Mouse (Mus musculus) left cerebral cortex, postnatal 36 days (tissue): ENCODE results near the gene Grin3b. TPM values are rescaled to one million over a fixed set of nuclear protein-coding genes. Genes with fewer than 3 reads are reported as not detected.
"Not testable (repeated sequence)": the region's sequence is repeated elsewhere in the genome, so short reads cannot be mapped to it uniquely, and the experiment has no call there.

ENCODE experiments used
- DNase-seq, 2 experiments: peaks; one replicate each; pipeline ENCODE4 v3.0.0; 2021 to 2022; ENCODE audit warnings: low spot score in 2 of 2, mixed read lengths in 1 of 2
- intact Hi-C: fragments of 180-260 bp; cut with DNase I; formaldehyde crosslinking; loops from one replicate; pipeline ENCODE4 v1.15.1; 2025
- total RNA-seq, 2 experiments: library from RNA; stranded (reverse); gene quantifications; 2 replicates each; pipeline ENCODE4 v1.2.3; 2021

The Grin3b gene
- total RNA-seq, 2 experiments from 2014 or later, result 0.10 TPM; not detected in 1

DNA sequence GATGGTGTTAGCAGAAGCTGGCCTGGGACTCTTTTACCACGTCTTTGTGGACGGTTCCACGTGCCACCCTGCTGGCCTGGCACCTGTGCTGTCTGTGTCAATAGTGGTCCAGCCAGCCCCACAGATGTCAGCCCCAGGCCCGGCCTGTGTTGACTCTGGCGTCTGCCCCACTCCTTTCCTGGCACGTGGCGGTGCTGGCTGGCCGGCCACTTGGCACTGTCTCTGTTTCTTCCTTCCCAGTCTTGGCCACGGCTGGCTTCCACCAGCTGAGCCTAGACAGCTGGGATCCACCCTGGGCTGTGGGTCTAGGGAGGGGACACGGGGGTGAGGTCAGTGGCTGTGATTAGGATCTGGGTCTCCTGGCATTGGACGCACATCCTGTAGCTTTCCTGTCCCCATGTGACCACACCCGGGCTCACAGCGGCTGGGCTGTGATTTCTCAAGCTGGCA is 36.2 kb upstream of the Grin3b start:
- DNase-seq, result peak; percentile 60 to 65
- intact Hi-C loops, result no loop called here

DNA sequence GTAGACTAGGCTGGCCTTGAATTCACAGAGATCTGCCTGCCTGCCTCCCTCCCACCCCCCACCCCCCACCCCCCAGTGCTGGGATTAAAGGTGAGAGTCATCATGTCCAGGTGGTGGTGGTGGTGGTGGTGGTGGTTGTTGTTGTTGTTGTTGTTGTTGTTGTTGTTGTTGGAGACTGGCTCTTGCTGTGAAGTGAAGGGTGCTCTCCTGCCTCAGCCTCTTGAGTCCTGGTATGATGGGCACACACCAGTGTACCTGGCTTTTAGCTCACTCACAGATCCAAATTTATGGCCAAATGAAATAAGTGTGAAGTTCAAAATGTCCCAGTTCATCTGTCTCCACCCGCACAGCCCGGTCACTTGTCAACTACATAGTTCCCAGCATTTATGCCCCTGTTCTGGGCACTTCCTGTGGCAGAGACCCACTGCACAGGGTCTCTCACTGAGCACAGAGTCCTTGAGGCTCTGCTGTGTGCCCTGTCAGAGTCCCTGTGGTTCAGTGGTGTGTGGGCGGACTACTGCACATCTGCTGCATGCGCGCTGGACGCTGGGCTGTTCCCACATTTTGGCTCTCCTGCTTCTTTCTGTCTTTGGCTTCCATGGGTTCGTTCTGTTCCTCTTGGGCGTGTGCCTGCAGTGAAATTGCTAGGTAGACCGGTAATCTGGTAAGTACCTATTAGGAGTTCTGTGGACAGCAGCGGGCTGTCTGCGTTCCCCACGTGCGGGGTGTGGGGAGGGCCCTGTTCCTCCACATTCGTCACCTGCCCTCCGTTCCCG is 35.5 kb upstream of the Grin3b start:
- intact Hi-C loops, result no loop called here
- DNase-seq, result no peak

- intact Hi-C loops, result no loop called here
- DNase-seq, result no peak
These were observed 34.1 kb upstream of the Grin3b start for GRCm38 (mm10) chr10:79936284-79936910.

- intact Hi-C loops, result no loop called here
- no peak for DNase-seq
These were observed 33.5 kb upstream of the Grin3b start for GRCm38 (mm10) chr10:79936911-79937441.

DNA sequence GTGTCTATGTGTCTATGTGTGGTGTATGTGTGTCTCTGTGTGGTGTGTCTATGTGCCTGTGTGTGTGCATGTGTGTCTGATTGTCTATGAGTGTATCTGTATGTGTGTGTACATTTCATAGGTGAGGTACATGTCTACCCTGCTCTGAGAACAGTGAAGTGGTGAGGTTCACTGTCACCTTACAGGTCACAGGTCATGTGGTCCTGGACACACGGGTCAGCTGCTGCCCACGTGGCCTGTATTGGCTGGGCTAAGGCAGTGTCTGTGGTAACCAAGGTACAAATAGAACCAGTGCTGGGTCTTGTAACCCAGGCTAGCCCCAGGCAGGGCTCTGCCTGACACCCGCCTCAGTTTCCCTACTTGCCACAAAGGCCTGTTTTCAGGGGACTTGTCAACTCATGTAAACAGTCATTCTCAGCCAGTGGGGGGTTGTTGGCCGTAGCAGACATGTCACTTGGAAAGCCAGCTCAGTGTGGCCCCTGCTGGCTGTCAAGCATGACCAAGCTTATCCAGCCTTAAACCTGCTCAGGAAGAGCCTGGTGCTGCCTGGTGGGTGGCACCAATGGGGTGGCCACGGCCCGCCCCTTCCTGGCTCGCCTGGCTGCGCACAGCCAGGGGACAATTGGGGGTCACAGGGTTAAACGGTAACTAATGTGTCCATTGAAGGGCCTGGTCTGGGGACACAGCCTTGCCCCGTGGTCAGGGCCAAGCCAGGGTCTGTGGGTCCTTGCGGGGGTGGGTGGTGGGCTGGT is 32.6 kb upstream of the Grin3b start:
- intact Hi-C loops, result no loop called here
- no peak for DNase-seq

GRCm38 (mm10) chr10:79940749-79941148 is 29.8 kb upstream of the Grin3b start:
- intact Hi-C loops, result no loop called here

GRCm38 (mm10) chr10:79942988-79943387 is 27.5 kb upstream of the Grin3b start:
- no peak for DNase-seq
- intact Hi-C loops, result no loop called here

More at GRCm38 (mm10) chr10:79940749-79941148, 29.8 kb upstream of the Grin3b start:
- no peak for DNase-seq

DNA sequence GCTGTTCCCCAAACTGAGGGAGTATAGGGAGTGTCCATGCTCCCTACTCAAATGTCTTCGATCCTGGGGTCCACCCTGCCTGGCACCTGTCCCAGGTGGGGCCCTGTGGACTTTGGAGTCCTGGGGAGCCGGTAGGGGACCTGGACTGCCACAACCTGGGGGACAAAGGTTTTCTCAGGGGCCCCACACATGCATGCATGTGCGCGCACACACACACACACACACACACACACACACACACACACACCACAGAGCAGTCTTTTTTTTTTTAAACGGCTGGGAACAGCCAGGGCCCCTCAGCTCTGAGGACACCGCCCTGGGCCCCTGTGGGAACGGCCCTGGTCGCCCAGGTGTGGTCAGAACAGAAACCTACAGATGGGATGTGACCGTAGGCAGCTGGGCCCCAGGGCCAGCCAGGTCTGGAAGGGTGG is 27.0 kb upstream of the Grin3b start:
- DNase-seq, result no peak
- intact Hi-C loops, result no loop called here

- no peak for DNase-seq
These were observed 24.8 kb upstream of the Grin3b start for GRCm38 (mm10) chr10:79945507-79946234.

GRCm38 (mm10) chr10:79946752-79947322 is 23.7 kb upstream of the Grin3b start:
- no peak for DNase-seq
- intact Hi-C loops, result no loop called here

More at GRCm38 (mm10) chr10:79945507-79946234, 24.8 kb upstream of the Grin3b start:
- intact Hi-C loops, result no loop called here

DNA sequence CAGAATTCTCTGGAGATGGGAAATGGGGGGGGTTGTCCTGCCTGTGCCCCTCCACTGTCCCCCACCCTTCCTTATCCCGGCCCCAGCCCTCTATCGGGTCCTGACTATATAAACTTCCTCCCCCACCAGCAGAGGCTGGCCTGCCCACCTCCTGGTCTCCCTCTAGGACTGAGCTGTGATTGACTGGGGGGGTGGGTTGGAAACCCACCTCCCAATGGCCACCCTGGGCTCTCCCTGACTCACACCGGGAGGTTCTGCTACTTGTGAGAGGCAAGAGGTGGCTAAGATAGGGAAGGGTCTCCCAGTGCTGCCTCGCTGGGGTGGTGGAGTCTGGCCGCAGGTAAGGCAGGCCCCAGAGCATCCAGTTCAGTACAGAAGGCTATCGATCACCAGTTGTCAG is 23.0 kb upstream of the Grin3b start:
- intact Hi-C loops, result no loop called here
- DNase-seq, result no peak

DNA sequence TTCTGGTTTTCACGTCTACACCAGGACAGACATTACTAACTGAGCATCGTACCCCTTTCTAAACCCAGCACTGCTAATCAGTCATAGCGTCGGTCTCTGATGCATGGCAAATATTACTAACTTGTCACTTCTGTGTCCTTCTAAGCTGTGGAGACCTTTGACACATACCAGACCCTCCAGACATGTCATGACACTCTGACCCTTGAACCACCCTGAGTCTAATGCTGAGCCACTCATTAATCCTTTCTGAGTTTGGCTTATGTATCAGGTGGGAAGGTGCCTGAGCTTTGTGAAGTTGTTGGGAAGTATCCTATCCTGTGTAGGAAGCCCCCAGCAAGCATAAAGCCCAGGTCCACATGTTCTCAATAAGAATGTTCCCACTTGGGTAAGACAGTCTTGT is 20.6 kb upstream of the Grin3b start:
- intact Hi-C loops, result no loop called here
- DNase-seq, result no peak

DNA sequence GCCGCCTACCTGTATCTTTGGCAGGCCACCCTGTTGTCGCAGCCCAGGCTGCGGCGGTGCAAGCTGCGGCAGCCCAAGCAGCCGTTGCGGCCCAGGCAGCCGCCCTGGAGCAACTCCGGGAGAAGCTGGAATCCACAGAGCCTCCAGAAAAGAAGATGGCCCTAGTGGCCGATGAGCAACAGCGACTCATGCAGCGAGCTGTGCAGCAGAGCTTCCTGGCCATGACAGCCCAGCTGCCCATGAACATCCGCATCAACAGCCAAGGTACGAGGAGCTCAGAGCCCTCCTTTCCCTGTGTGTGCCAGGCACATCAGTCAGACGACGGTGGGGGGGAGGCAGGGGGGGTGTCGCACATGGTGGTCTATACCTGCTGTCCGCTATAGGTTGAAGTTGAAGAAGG is 19.9 kb upstream of the Grin3b start:
- DNase-seq, result no peak
- intact Hi-C loops, result no loop called here

GRCm38 (mm10) chr10:79953946-79954345 is 16.6 kb upstream of the Grin3b start:
- intact Hi-C loops, result loop anchor here (1.0 to 2.0 kb wide), 2 partner anchors 29 to 63 kb away; partner anchors contain the start of gene Cfd
- no peak for DNase-seq

GRCm38 (mm10) chr10:79955691-79956090 is 14.8 kb upstream of the Grin3b start:
- no peak for DNase-seq
- intact Hi-C loops, result loop anchor here (5.0 kb wide), 1 partner anchor 123 kb away; no protein-coding TSS in a partner anchor

GRCm38 (mm10) chr10:79956643-79957154 is 13.8 kb upstream of the Grin3b start:
- no peak for DNase-seq
- intact Hi-C loops, result loop anchor here (5.0 kb wide), 1 partner anchor 124 kb away; no protein-coding TSS in a partner anchor

DNA sequence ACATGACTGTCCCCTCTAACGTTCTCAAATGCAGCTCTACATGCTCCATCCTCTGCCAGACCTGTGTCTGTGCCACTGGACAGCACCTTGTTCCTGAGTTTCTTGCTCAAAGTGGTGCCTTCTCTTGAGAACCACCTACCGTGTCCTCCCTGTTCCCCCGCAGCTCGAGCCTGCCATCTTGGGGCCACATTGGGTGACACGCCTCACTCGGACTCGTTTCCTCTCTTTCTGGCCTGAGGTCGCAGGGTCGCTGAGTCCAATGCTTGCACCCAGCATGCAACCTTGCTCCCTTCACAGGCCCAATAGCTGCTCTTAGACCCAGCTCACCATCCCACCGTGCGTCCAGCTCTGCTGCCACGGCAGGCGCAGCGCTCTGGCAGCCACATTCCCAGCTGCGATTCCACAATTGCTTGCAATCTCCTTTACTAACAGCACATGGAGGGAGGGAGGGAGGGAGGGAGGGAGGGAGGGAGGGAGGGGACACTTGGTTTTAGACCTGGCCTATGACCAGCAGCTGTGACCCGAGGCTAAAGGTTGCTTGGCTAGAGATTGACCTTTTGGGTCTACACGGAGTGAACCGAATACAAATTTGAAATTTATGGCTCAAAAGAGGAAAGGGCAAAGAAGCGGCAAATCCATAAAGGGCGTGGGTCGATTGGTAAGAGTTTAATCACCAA is 12.2 kb upstream of the Grin3b start:
- intact Hi-C loops, result loop anchor here (1.0 to 5.0 kb wide), 2 partner anchors 33 to 126 kb away; no protein-coding TSS in a partner anchor

GRCm38 (mm10) chr10:79959412-79959811 is 11.1 kb upstream of the Grin3b start:
- intact Hi-C loops, result loop anchor here (5.0 kb wide), 1 partner anchor 127 kb away; no protein-coding TSS in a partner anchor
- not testable (repeated sequence) for DNase-seq

More for the DNA sequence above, 12.2 kb upstream of the Grin3b start:
- peak; percentile 65 for DNase-seq
